Mouse (Mus musculus) forelimb bud, embryonic 11.5 days (tissue): ENCODE measurements around the gene Haus6.
A peak's percentile ranks its signal among the peaks of the same experiment; 100 is the strongest.

Source experiments
- DNase-seq: peaks from one replicate; pipeline ENCODE4 v3.0.0-alpha.2; 2012; ENCODE audit warnings: low read depth, low spot score

The Haus6 gene

GRCm38 (mm10) chr4:86575283-86575983 is 36.4 kb downstream of the Haus6 start, which contains the start of gene Rraga:
TSS of gene Rraga (plus strand) at chr4:86575668.
- peak; percentile 96 for DNase-seq

- DNase-seq, result no peak
Observed at GRCm38 (mm10) chr4:86574939-86575282, 36.9 kb downstream of the Haus6 start.

GRCm38 (mm10) chr4:86561061-86561460 is 50.8 kb downstream of the Haus6 start:
- DNase-seq, result no peak

GRCm38 (mm10) chr4:86559006-86559405 is 52.8 kb downstream of the Haus6 start:
- no peak for DNase-seq

- DNase-seq, result no peak
Observed at GRCm38 (mm10) chr4:86558228-86558627, 53.6 kb downstream of the Haus6 start, which contains the start of gene Saxo1. TSS of gene Saxo1 (minus strand) at chr4:86558328.

GRCm38 (mm10) chr4:86557371-86557770 is 54.5 kb downstream of the Haus6 start:
- DNase-seq, result no peak

- peak; percentile 51 for DNase-seq
Observed at GRCm38 (mm10) chr4:86555035-86555707, 56.7 kb downstream of the Haus6 start.

GRCm38 (mm10) chr4:86548332-86548731 is 63.5 kb downstream of the Haus6 start:
- no peak for DNase-seq

- DNase-seq, result peak; percentile 35
Observed at GRCm38 (mm10) chr4:86545615-86546014, 66.2 kb downstream of the Haus6 start.

GRCm38 (mm10) chr4:86543999-86544398 is 67.9 kb downstream of the Haus6 start:
- DNase-seq, result no peak

GRCm38 (mm10) chr4:86541573-86541972 is 70.3 kb downstream of the Haus6 start:
- no peak for DNase-seq

- DNase-seq, result no peak
Observed at GRCm38 (mm10) chr4:86538936-86539335, 72.9 kb downstream of the Haus6 start.

GRCm38 (mm10) chr4:86537972-86538371 is 73.9 kb downstream of the Haus6 start:
- DNase-seq, result peak; percentile 44

- DNase-seq, result peak; percentile 55
Observed at GRCm38 (mm10) chr4:86534091-86534481, 77.8 kb downstream of the Haus6 start.

GRCm38 (mm10) chr4:86533406-86534090 is 78.3 kb downstream of the Haus6 start:
- DNase-seq, result no peak

GRCm38 (mm10) chr4:86529161-86529560 is 82.7 kb downstream of the Haus6 start:
- no peak for DNase-seq
